Mouse (Mus musculus) lung, postnatal 25 days (tissue): Measurements from ENCODE around the gene Myh10.

Source experiments
- DNase-seq: peaks from one replicate; pipeline ENCODE4 v3.0.0; 2022; ENCODE audit warnings: low spot score

Myh10 gene

GRCm38 (mm10) chr11:68691321-68692009, at the start of gene Myh10:
TSS of gene Myh10 (plus strand) at chr11:68691559.
- peak; percentile 99 for DNase-seq

GRCm38 (mm10) chr11:68644781-68645180, 46.6 kb upstream of the Myh10 start:
- no peak for DNase-seq

- no peak for DNase-seq
Observed at GRCm38 (mm10) chr11:68647808-68648207, 43.6 kb upstream of the Myh10 start.

GRCm38 (mm10) chr11:68648385-68649148, 42.8 kb upstream of the Myh10 start:
- DNase-seq = no peak

- DNase-seq = no peak
Observed at GRCm38 (mm10) chr11:68651518-68651917, 39.8 kb upstream of the Myh10 start.

- DNase-seq = no peak
Observed at GRCm38 (mm10) chr11:68655524-68655923, 35.8 kb upstream of the Myh10 start.

- DNase-seq = no peak
Observed at GRCm38 (mm10) chr11:68656887-68657685, 34.3 kb upstream of the Myh10 start.

GRCm38 (mm10) chr11:68657811-68658210, 33.5 kb upstream of the Myh10 start:
- no peak for DNase-seq

- DNase-seq = no peak
Observed at GRCm38 (mm10) chr11:68665331-68665730, 26.0 kb upstream of the Myh10 start.

- no peak for DNase-seq
Observed at GRCm38 (mm10) chr11:68666210-68666609, 25.1 kb upstream of the Myh10 start.

GRCm38 (mm10) chr11:68672270-68672970, 18.9 kb upstream of the Myh10 start:
- DNase-seq = peak; percentile 68

GRCm38 (mm10) chr11:68674071-68674470, 17.3 kb upstream of the Myh10 start:
- DNase-seq = no peak

- DNase-seq = no peak
Observed at GRCm38 (mm10) chr11:68674643-68675042, 16.7 kb upstream of the Myh10 start.

- DNase-seq = no peak
Observed at GRCm38 (mm10) chr11:68675274-68675673, 16.1 kb upstream of the Myh10 start.

- no peak for DNase-seq
Observed at GRCm38 (mm10) chr11:68681254-68681839, 10.0 kb upstream of the Myh10 start.

- no peak for DNase-seq
Observed at GRCm38 (mm10) chr11:68682136-68682806, 9.1 kb upstream of the Myh10 start.

GRCm38 (mm10) chr11:68686001-68686400, 5.4 kb upstream of the Myh10 start:
- no peak for DNase-seq

- DNase-seq = no peak
Observed at GRCm38 (mm10) chr11:68689304-68689703, 2.1 kb upstream of the Myh10 start.

GRCm38 (mm10) chr11:68690465-68690864, 894 bp upstream of the Myh10 start:
- no peak for DNase-seq

- DNase-seq = no peak
Observed at GRCm38 (mm10) chr11:68692010-68692692, 792 bp downstream of the Myh10 start.
